Mouse (Mus musculus): ENCODE measurements at regions not wholly inside any gene's neighbourhood (a gene's known extent, or its start where the extent isn't known, plus 50 kb on each side); places are given as distances from the start of the nearest gene placed in this dataset.
A peak's percentile ranks its signal among the peaks of the same experiment; 100 is the strongest.

- Histone ChIP-seq H3K4me3 (ENCODE audit: low read depth, low read length) (no peak overlapping the region), H3K4me2 (no peak overlapping the region), H3K9me3 (ENCODE audit: low read depth, low read length) (no peaks in the 10 kb centered on the region), H3K36me3 (ENCODE audit: insufficient read depth) (no peaks in the 10 kb centered on the region), H3K27ac (ENCODE audit: low read depth) (no peak overlapping the region), H3K27me3 (ENCODE audit: insufficient read depth, low read length) (peaks cover 53% of the 10 kb centered on the region; the same call in 1 of the 2 replicates), H3K9ac (no peak overlapping the region), H3K4me1 (ENCODE audit: insufficient read depth) (0 out of 2 replicates have a peak, but pooled peaks cover 5% of the 10 kb centered on the region)
- DNase-seq (no peak), ATAC-seq (ENCODE audit: insufficient read depth) (no peak)
- TF ChIP-seq CTCF (IDR thresholded peaks at IDR 0.05; ENCODE audit: low read depth): no peak
- 53% methylated on average over 2 of the region's 2 CpGs for WGBS
Observed at GRCm38 (mm10) chr8:89150952-89151351, 107.0 kb upstream of the Sall1 start.

- no peak overlapping the region for H3K4me2 ChIP-seq
- no peak for TF ChIP-seq CTCF (IDR thresholded peaks at IDR 0.05; ENCODE audit: low read depth)
- H3K9me3 ChIP-seq (ENCODE audit: low read depth, low read length): no peaks in the 10 kb centered on the region
- ATAC-seq (ENCODE audit: insufficient read depth) (no peak), DNase-seq (no peak)
- WGBS: 49% methylated on average over 8 of the region's 8 CpGs
- no peak overlapping the region for H3K4me3 ChIP-seq (ENCODE audit: low read depth, low read length)
- H3K36me3 ChIP-seq (ENCODE audit: insufficient read depth): no peaks in the 10 kb centered on the region
- H3K27ac ChIP-seq (ENCODE audit: low read depth): no peak overlapping the region
- H3K9ac ChIP-seq: no peak overlapping the region
- no peaks in the 10 kb centered on the region for H3K4me1 ChIP-seq (ENCODE audit: insufficient read depth)
- peaks cover 37% of the 10 kb centered on the region for H3K27me3 ChIP-seq (ENCODE audit: insufficient read depth, low read length)
Observed at GRCm38 (mm10) chr8:89141529-89142235, 97.7 kb upstream of the Sall1 start.

GRCm38 (mm10) chr8:89139876-89140275 lies 95.9 kb upstream of the Sall1 start:
- Histone ChIP-seq H3K27me3 (ENCODE audit: insufficient read depth, low read length) (peaks cover 31% of the 10 kb centered on the region), H3K36me3 (ENCODE audit: insufficient read depth) (no peaks in the 10 kb centered on the region), H3K27ac (ENCODE audit: low read depth) (no peak overlapping the region), H3K4me2 (no peak overlapping the region), H3K9ac (no peak overlapping the region), H3K4me3 (ENCODE audit: low read depth, low read length) (no peak overlapping the region), H3K4me1 (ENCODE audit: insufficient read depth) (no peaks in the 10 kb centered on the region), H3K9me3 (ENCODE audit: low read depth, low read length) (no peaks in the 10 kb centered on the region)
- no peak for TF ChIP-seq CTCF (IDR thresholded peaks at IDR 0.05; ENCODE audit: low read depth)
- WGBS: 53% methylated on average over 3 of the region's 3 CpGs
- no peak for ATAC-seq (ENCODE audit: insufficient read depth)
- DNase-seq: no peak

GRCm38 (mm10) chr8:89138416-89139125 lies 94.6 kb upstream of the Sall1 start:
- TF ChIP-seq CTCF (IDR thresholded peaks at IDR 0.05; ENCODE audit: low read depth): no peak
- ATAC-seq (ENCODE audit: insufficient read depth): no peak
- H3K4me2 ChIP-seq: no peak overlapping the region
- peaks cover 18% of the 10 kb centered on the region for H3K27me3 ChIP-seq (ENCODE audit: insufficient read depth, low read length)
- H3K4me1 ChIP-seq (ENCODE audit: insufficient read depth): no peaks in the 10 kb centered on the region
- H3K9me3 ChIP-seq (ENCODE audit: low read depth, low read length): no peaks in the 10 kb centered on the region
- DNase-seq: no peak
- no peaks in the 10 kb centered on the region for H3K36me3 ChIP-seq (ENCODE audit: insufficient read depth)
- H3K27ac ChIP-seq (ENCODE audit: low read depth): no peak overlapping the region
- WGBS: 55% methylated on average over 8 of the region's 8 CpGs
- no peak overlapping the region for H3K9ac ChIP-seq
- no peak overlapping the region for H3K4me3 ChIP-seq (ENCODE audit: low read depth, low read length)

GRCm38 (mm10) chr8:89134581-89135484 lies 90.9 kb upstream of the Sall1 start:
- no peak overlapping the region for H3K4me3 ChIP-seq (ENCODE audit: low read depth, low read length)
- no peak for TF ChIP-seq CTCF (IDR thresholded peaks at IDR 0.05; ENCODE audit: low read depth)
- no peak overlapping the region for H3K4me2 ChIP-seq
- no peaks in the 10 kb centered on the region for H3K36me3 ChIP-seq (ENCODE audit: insufficient read depth)
- no peak for ATAC-seq (ENCODE audit: insufficient read depth)
- peaks cover 3% of the 10 kb centered on the region for H3K27me3 ChIP-seq (ENCODE audit: insufficient read depth, low read length)
- no peaks in the 10 kb centered on the region for H3K9me3 ChIP-seq (ENCODE audit: low read depth, low read length)
- no peak overlapping the region for H3K9ac ChIP-seq
- no peaks in the 10 kb centered on the region for H3K4me1 ChIP-seq (ENCODE audit: insufficient read depth)
- no peak for DNase-seq
- 76% methylated on average over 19 of the region's 19 CpGs for WGBS
- H3K27ac ChIP-seq (ENCODE audit: low read depth): no peak overlapping the region

GRCm38 (mm10) chr8:89134058-89134457 lies 90.1 kb upstream of the Sall1 start:
- H3K9me3 ChIP-seq (ENCODE audit: low read depth, low read length): no peaks in the 10 kb centered on the region
- no peak for TF ChIP-seq CTCF (IDR thresholded peaks at IDR 0.05; ENCODE audit: low read depth)
- H3K4me1 ChIP-seq (ENCODE audit: insufficient read depth): no peaks in the 10 kb centered on the region
- no peak overlapping the region for H3K4me2 ChIP-seq
- DNase-seq (peak; percentile 11), ATAC-seq (ENCODE audit: insufficient read depth) (no peak)
- H3K4me3 ChIP-seq (ENCODE audit: low read depth, low read length): no peak overlapping the region
- 39% methylated on average over 5 of the region's 5 CpGs for WGBS
- no peak overlapping the region for H3K9ac ChIP-seq
- H3K27ac ChIP-seq (ENCODE audit: low read depth): no peak overlapping the region
- H3K36me3 ChIP-seq (ENCODE audit: insufficient read depth): no peaks in the 10 kb centered on the region
- peaks cover 3% of the 10 kb centered on the region for H3K27me3 ChIP-seq (ENCODE audit: insufficient read depth, low read length)

- ATAC-seq (ENCODE audit: insufficient read depth) (no peak), DNase-seq (no peak)
- no peak overlapping the region for H3K4me3 ChIP-seq (ENCODE audit: low read depth, low read length)
- no peaks in the 10 kb centered on the region for H3K9me3 ChIP-seq (ENCODE audit: low read depth, low read length)
- H3K36me3 ChIP-seq (ENCODE audit: insufficient read depth): no peaks in the 10 kb centered on the region
- no peak for TF ChIP-seq CTCF (IDR thresholded peaks at IDR 0.05; ENCODE audit: low read depth)
- WGBS: 70% methylated on average over 6 of the region's 6 CpGs
- H3K4me1 ChIP-seq (ENCODE audit: insufficient read depth): no peaks in the 10 kb centered on the region
- no peaks in the 10 kb centered on the region for H3K27me3 ChIP-seq (ENCODE audit: insufficient read depth, low read length)
- H3K4me2 ChIP-seq: no peak overlapping the region
- H3K27ac ChIP-seq (ENCODE audit: low read depth): no peak overlapping the region
- no peak overlapping the region for H3K9ac ChIP-seq
Observed at GRCm38 (mm10) chr8:89121051-89121450, 77.1 kb upstream of the Sall1 start.
